Mouse (Mus musculus): ENCODE data around the gene 4931406C07Rik. TPM values are rescaled to one million over a fixed set of nuclear protein-coding genes. Genes with fewer than 3 reads are reported as not detected.

4931406C07Rik gene
- polyA plus RNA-seq, 1 experiment from 2014 or later: 29.4 TPM

- H3K4me2 ChIP-seq (replicated peaks; ENCODE audit: low read depth, low read length): 0 out of 2 replicates have a peak overlapping the region, but pooled peaks have one; percentile 4
- no peak overlapping the region for H3K4me3 ChIP-seq (ENCODE audit: low read length)
- H3K4me1 ChIP-seq (ENCODE audit: insufficient read depth, low read length): peaks cover 19% of the 10 kb centered on the region
- no peak overlapping the region for H3K27ac ChIP-seq (ENCODE audit: low read length)
- no peaks in the 10 kb centered on the region for H3K27me3 ChIP-seq (ENCODE audit: insufficient read depth, low read length)
- WGBS: 38% methylated on average over 9 of the region's 9 CpGs
- H3K9ac ChIP-seq (replicated peaks; ENCODE audit: low read length): no peak overlapping the region
- no peaks in the 10 kb centered on the region for H3K36me3 ChIP-seq (ENCODE audit: insufficient read depth, low read length)
- ATAC-seq (ENCODE audit: low FRiP score, low TSS enrichment): peak; percentile 52; the same call in 1 of the 2 replicates
- H3K9me3 ChIP-seq (ENCODE audit: low read length): no peaks in the 10 kb centered on the region
Observed at GRCm38 (mm10) chr9:15241596-15241939, 64.7 kb downstream of the 4931406C07Rik start.

GRCm38 (mm10) chr9:15240863-15241595 is 65.2 kb downstream of the 4931406C07Rik start:
- Histone ChIP-seq H3K27me3 (ENCODE audit: insufficient read depth, low read length) (no peaks in the 10 kb centered on the region), H3K27ac (ENCODE audit: low read length) (no peak overlapping the region), H3K9me3 (ENCODE audit: low read length) (no peaks in the 10 kb centered on the region), H3K36me3 (ENCODE audit: insufficient read depth, low read length) (no peaks in the 10 kb centered on the region), H3K4me1 (ENCODE audit: insufficient read depth, low read length) (peaks cover 19% of the 10 kb centered on the region), H3K4me3 (ENCODE audit: low read length) (no peak overlapping the region), H3K4me2 (replicated peaks; ENCODE audit: low read depth, low read length) (0 out of 2 replicates have a peak overlapping the region, but pooled peaks have one; percentile 1), H3K9ac (replicated peaks; ENCODE audit: low read length) (no peak overlapping the region)
- WGBS: 75% methylated on average over 6 of the region's 6 CpGs
- ATAC-seq (ENCODE audit: low FRiP score, low TSS enrichment): no peak

- H3K27ac ChIP-seq (ENCODE audit: low read length): no peak overlapping the region
- peaks cover 14% of the 10 kb centered on the region for H3K4me1 ChIP-seq (ENCODE audit: insufficient read depth, low read length)
- WGBS: 87% methylated on average over 6 of the region's 6 CpGs
- peak overlapping the region; percentile 84 for H3K4me2 ChIP-seq (replicated peaks; ENCODE audit: low read depth, low read length)
- no peak overlapping the region for H3K9ac ChIP-seq (replicated peaks; ENCODE audit: low read length)
- no peaks in the 10 kb centered on the region for H3K27me3 ChIP-seq (ENCODE audit: insufficient read depth, low read length)
- ATAC-seq (ENCODE audit: low FRiP score, low TSS enrichment): no peak
- no peaks in the 10 kb centered on the region for H3K9me3 ChIP-seq (ENCODE audit: low read length)
- H3K36me3 ChIP-seq (ENCODE audit: insufficient read depth, low read length): no peaks in the 10 kb centered on the region
- 0 out of 2 replicates have a peak overlapping the region, but pooled peaks have one; percentile 57 for H3K4me3 ChIP-seq (ENCODE audit: low read length)
Observed at GRCm38 (mm10) chr9:15240006-15240405, 66.2 kb downstream of the 4931406C07Rik start.

GRCm38 (mm10) chr9:15239042-15239925 is 67.0 kb downstream of the 4931406C07Rik start, which contains the start of gene Vstm5:
Gene Vstm5, plus strand, starts transcription at chr9:15239045.
- peak; percentile 62 for ATAC-seq (ENCODE audit: low FRiP score, low TSS enrichment)
- peak within 1 kb of the TSS; percentile 57 for H3K4me3 ChIP-seq (ENCODE audit: low read length)
- peak within 1 kb of the TSS; percentile 73 for H3K9ac ChIP-seq (replicated peaks; ENCODE audit: low read length)
- H3K27me3 ChIP-seq (ENCODE audit: insufficient read depth, low read length): no peaks in the 10 kb centered on the region
- H3K9me3 ChIP-seq (ENCODE audit: low read length): no peaks in the 10 kb centered on the region
- H3K36me3 ChIP-seq (ENCODE audit: insufficient read depth, low read length): no peaks in the 10 kb centered on the region
- peak within 1 kb of the TSS; percentile 84 for H3K4me2 ChIP-seq (replicated peaks; ENCODE audit: low read depth, low read length)
- peaks cover 14% of the 10 kb centered on the region for H3K4me1 ChIP-seq (ENCODE audit: insufficient read depth, low read length)
- peak within 1 kb of the TSS; percentile 57 for H3K27ac ChIP-seq (ENCODE audit: low read length)
- WGBS: 4% methylated on average over 35 of the region's 35 CpGs

GRCm38 (mm10) chr9:15238297-15238990 is 67.8 kb downstream of the 4931406C07Rik start:
- Histone ChIP-seq H3K36me3 (ENCODE audit: insufficient read depth, low read length) (no peaks in the 10 kb centered on the region), H3K27me3 (ENCODE audit: insufficient read depth, low read length) (no peaks in the 10 kb centered on the region), H3K9me3 (ENCODE audit: low read length) (no peaks in the 10 kb centered on the region), H3K4me1 (ENCODE audit: insufficient read depth, low read length) (peaks cover 14% of the 10 kb centered on the region), H3K27ac (ENCODE audit: low read length) (peak overlapping the region; percentile 57; the same call in 1 of the 2 replicates), H3K4me3 (ENCODE audit: low read length) (peak overlapping the region; percentile 57), H3K9ac (replicated peaks; ENCODE audit: low read length) (peak overlapping the region; percentile 73), H3K4me2 (replicated peaks; ENCODE audit: low read depth, low read length) (peak overlapping the region; percentile 84)
- WGBS: 61% methylated on average over 16 of the region's 16 CpGs
- no peak for ATAC-seq (ENCODE audit: low FRiP score, low TSS enrichment)

- H3K9ac ChIP-seq (replicated peaks; ENCODE audit: low read length): no peak overlapping the region; the same call in 1 of the 2 replicates
- H3K4me1 ChIP-seq (ENCODE audit: insufficient read depth, low read length): peaks cover 14% of the 10 kb centered on the region
- no peak for ATAC-seq (ENCODE audit: low FRiP score, low TSS enrichment)
- no peak overlapping the region for H3K4me3 ChIP-seq (ENCODE audit: low read length)
- H3K27me3 ChIP-seq (ENCODE audit: insufficient read depth, low read length): no peaks in the 10 kb centered on the region
- 50% methylated on average over 14 of the region's 14 CpGs for WGBS
- peak overlapping the region; percentile 39; the same call in 1 of the 2 replicates for H3K27ac ChIP-seq (ENCODE audit: low read length)
- H3K36me3 ChIP-seq (ENCODE audit: insufficient read depth, low read length): no peaks in the 10 kb centered on the region
- H3K4me2 ChIP-seq (replicated peaks; ENCODE audit: low read depth, low read length): peak overlapping the region; percentile 18; the same call in 1 of the 2 replicates
- no peaks in the 10 kb centered on the region for H3K9me3 ChIP-seq (ENCODE audit: low read length)
Observed at GRCm38 (mm10) chr9:15237516-15238296, 68.5 kb downstream of the 4931406C07Rik start.

- peak overlapping the region; percentile 84; the same call in 1 of the 2 replicates for H3K27ac ChIP-seq (ENCODE audit: low read length)
- H3K4me2 ChIP-seq (replicated peaks; ENCODE audit: low read depth, low read length): no peak overlapping the region
- 77% methylated on average over 3 of the region's 3 CpGs for WGBS
- no peak for ATAC-seq (ENCODE audit: low FRiP score, low TSS enrichment)
- peaks cover 11% of the 10 kb centered on the region for H3K4me1 ChIP-seq (ENCODE audit: insufficient read depth, low read length)
- H3K36me3 ChIP-seq (ENCODE audit: insufficient read depth, low read length): no peaks in the 10 kb centered on the region
- peaks cover 3% of the 10 kb centered on the region; the same call in 1 of the 2 replicates for H3K9me3 ChIP-seq (ENCODE audit: low read length)
- H3K27me3 ChIP-seq (ENCODE audit: insufficient read depth, low read length): no peaks in the 10 kb centered on the region
- H3K4me3 ChIP-seq (ENCODE audit: low read length): no peak overlapping the region
- H3K9ac ChIP-seq (replicated peaks; ENCODE audit: low read length): no peak overlapping the region
Observed at GRCm38 (mm10) chr9:15235986-15236385, 70.3 kb downstream of the 4931406C07Rik start.

- Histone ChIP-seq H3K4me1 (ENCODE audit: insufficient read depth, low read length) (peaks cover 7% of the 10 kb centered on the region), H3K36me3 (ENCODE audit: insufficient read depth, low read length) (no peaks in the 10 kb centered on the region), H3K27ac (ENCODE audit: low read length) (no peak overlapping the region), H3K4me3 (ENCODE audit: low read length) (no peak overlapping the region), H3K27me3 (ENCODE audit: insufficient read depth, low read length) (no peaks in the 10 kb centered on the region), H3K9ac (replicated peaks; ENCODE audit: low read length) (no peak overlapping the region), H3K9me3 (ENCODE audit: low read length) (peaks cover 3% of the 10 kb centered on the region; the same call in 1 of the 2 replicates), H3K4me2 (replicated peaks; ENCODE audit: low read depth, low read length) (no peak overlapping the region)
- no peak for ATAC-seq (ENCODE audit: low FRiP score, low TSS enrichment)
- WGBS: 86% methylated on average over 1 of the region's 1 CpGs
Observed at GRCm38 (mm10) chr9:15233604-15234003, 72.6 kb downstream of the 4931406C07Rik start.

Measured in kidney, embryonic 16.5 days (tissue).